9 mouse cellular contexts compared by ENCODE assay signal in genomic region chr6:143530372-143531224, GRCm38 (mm10).
DNase-seq lines count a peak whose midpoint lies in the region; ATAC-seq lines count a peak whose summit lies in the region.
"Had no signal": no experiment of that assay in that cellular context is flagged by ENCODE, and none has a peak within 500 bp of the region (broad histone marks: within the 10 kb centered on the region; RNA-seq: fewer than 3 reads in every experiment).

No protein-coding gene starts in this region.

- no peak overlapping the region for H3K4me3 ChIP-seq in midbrain, embryonic 10.5 days
- H3K4me3 ChIP-seq in midbrain, embryonic 15.5 days = no peak overlapping the region
- H3K4me3 ChIP-seq in limb, embryonic 10.5 days = no peak overlapping the region
- H3K4me3 ChIP-seq in stomach, embryonic 16.5 days (replicated peaks; ENCODE audit: low read length) = no peak overlapping the region

- no peak overlapping the region for H3K9ac ChIP-seq in midbrain, embryonic 15.5 days
- H3K9ac ChIP-seq in stomach, embryonic 16.5 days (ENCODE audit: low read length) = no peak overlapping the region

- DNase-seq in embryo, embryonic 10 days (ENCODE audit: low spot score) = peak; percentile 12
- DNase-seq in embryo, embryonic 9.5 days (ENCODE audit: extremely low spot score) = no peak
- DNase-seq in midbrain, embryonic 10.5 days (ENCODE audit: low spot score) = no peak
- peak; percentile 42 for DNase-seq in limb, embryonic 10.5 days (ENCODE audit: low spot score)
- DNase-seq in right cerebral cortex, adult 18-20 months = no peak
- DNase-seq: cerebellum, adult 9-11 months had no signal

- 74% methylated on average over 13 of the region's 13 CpGs for WGBS in midbrain, embryonic 10.5 days
- 68% methylated on average over 13 of the region's 13 CpGs for WGBS in midbrain, embryonic 15.5 days
- 48% methylated on average over 13 of the region's 13 CpGs for WGBS in limb, embryonic 10.5 days
- WGBS in stomach, embryonic 16.5 days = 29% methylated on average over 13 of the region's 13 CpGs

- H3K4me1 ChIP-seq in midbrain, embryonic 10.5 days = peaks cover 12% of the 10 kb centered on the region
- H3K4me1 ChIP-seq in midbrain, embryonic 15.5 days = peaks cover 4% of the 10 kb centered on the region
- peaks cover 37% of the 10 kb centered on the region for H3K4me1 ChIP-seq in limb, embryonic 10.5 days
- 0 out of 2 replicates have a peak, but pooled peaks cover 3% of the 10 kb centered on the region for H3K4me1 ChIP-seq in stomach, embryonic 16.5 days (ENCODE audit: control insufficient read depth, insufficient read depth, low read length)

- no peaks in the 10 kb centered on the region for H3K27me3 ChIP-seq in midbrain, embryonic 10.5 days (ENCODE audit: low read depth, poor library complexity, severe bottlenecking)
- H3K27me3 ChIP-seq in midbrain, embryonic 15.5 days (replicated peaks) = no peaks in the 10 kb centered on the region
- H3K27me3 ChIP-seq in limb, embryonic 10.5 days (ENCODE audit: low read depth, poor library complexity, severe bottlenecking) = no peaks in the 10 kb centered on the region
- no peaks in the 10 kb centered on the region for H3K27me3 ChIP-seq in stomach, embryonic 16.5 days (ENCODE audit: control insufficient read depth, insufficient read depth, low read length)

- ATAC-seq in midbrain, embryonic 15.5 days (replicated peaks) = no peak
- peak; percentile 22; the same call in 1 of the 2 replicates for ATAC-seq in stomach, embryonic 16.5 days (ENCODE audit: insufficient read depth, low FRiP score)
- no peak for ATAC-seq in megakaryocyte-erythroid progenitor cell, adult 5-6 weeks (replicated peaks; ENCODE audit: low FRiP score, low TSS enrichment, poor library complexity, severe bottlenecking)

- no peak overlapping the region for H3K4me2 ChIP-seq in midbrain, embryonic 15.5 days
- no peak overlapping the region for H3K4me2 ChIP-seq in stomach, embryonic 16.5 days (ENCODE audit: low read depth, low read length)

- peak overlapping the region; percentile 42; the same call in 1 of the 2 replicates for H3K27ac ChIP-seq in midbrain, embryonic 10.5 days (replicated peaks)
- H3K27ac ChIP-seq in midbrain, embryonic 15.5 days = no peak overlapping the region
- H3K27ac ChIP-seq in limb, embryonic 10.5 days = peak overlapping the region; percentile 85
- no peak overlapping the region for H3K27ac ChIP-seq in stomach, embryonic 16.5 days (ENCODE audit: low read length)

- H3K9me3 ChIP-seq in midbrain, embryonic 10.5 days (replicated peaks) = no peaks in the 10 kb centered on the region
- no peaks in the 10 kb centered on the region for H3K9me3 ChIP-seq in midbrain, embryonic 15.5 days
- H3K9me3 ChIP-seq in limb, embryonic 10.5 days (replicated peaks) = no peaks in the 10 kb centered on the region; the same call in 1 of the 2 replicates
- no peaks in the 10 kb centered on the region for H3K9me3 ChIP-seq in stomach, embryonic 16.5 days (replicated peaks; ENCODE audit: control insufficient read depth, low read length)

- no peaks in the 10 kb centered on the region for H3K36me3 ChIP-seq in midbrain, embryonic 10.5 days
- H3K36me3 ChIP-seq in midbrain, embryonic 15.5 days (replicated peaks) = no peaks in the 10 kb centered on the region
- no peaks in the 10 kb centered on the region for H3K36me3 ChIP-seq in limb, embryonic 10.5 days
- H3K36me3 ChIP-seq in stomach, embryonic 16.5 days (ENCODE audit: control insufficient read depth, insufficient read depth, low read length) = no peaks in the 10 kb centered on the region

Comparison
In these comparisons a context has a peak if more than half of its experiments do, and no peak if none do; other contexts are left out.
1. DNase-seq: peak in embryo, embryonic 10 days (single experiment) and limb, embryonic 10.5 days (single experiment); none in embryo, embryonic 9.5 days (single experiment), midbrain, embryonic 10.5 days (single experiment) and right cerebral cortex, adult 18-20 months (single experiment).
2. H3K27ac ChIP-seq: peak in midbrain, embryonic 10.5 days (single experiment) and limb, embryonic 10.5 days (single experiment); none in midbrain, embryonic 15.5 days (single experiment) and stomach, embryonic 16.5 days (single experiment).